Mouse (Mus musculus) liver, adult (tissue): ENCODE data around the gene Dzip1.

Source experiments
- GATA4 ChIP-seq: IDR thresholded peaks from 2 replicates; pipeline ENCODE4 v1.6.1; 2014; ENCODE audit warnings: mild to moderate bottlenecking, low read length; ENCODE audit not compliant: insufficient replicate concordance

Dzip1 gene

DNA sequence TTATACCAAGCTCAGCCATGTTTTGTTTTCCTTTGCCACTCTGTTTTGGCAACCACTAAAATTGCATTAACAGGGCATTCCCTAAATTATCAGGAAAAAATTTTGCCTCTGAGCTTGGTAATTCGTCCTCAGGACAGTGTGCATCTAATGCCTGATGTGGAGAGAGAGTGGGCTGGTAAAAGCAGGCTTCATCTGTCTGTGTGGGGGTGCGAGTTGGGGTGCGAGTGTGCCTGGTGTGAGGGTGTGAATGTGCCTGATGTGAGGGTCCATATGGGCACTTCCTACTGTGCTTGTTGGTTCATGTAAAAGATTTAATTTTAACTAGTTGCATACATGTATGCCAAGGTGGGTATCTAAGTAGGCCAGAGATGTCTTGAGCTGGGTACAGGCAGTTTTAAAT, 21.9 kb downstream of the Dzip1 start:
- TF ChIP-seq GATA4: no peak

DNA sequence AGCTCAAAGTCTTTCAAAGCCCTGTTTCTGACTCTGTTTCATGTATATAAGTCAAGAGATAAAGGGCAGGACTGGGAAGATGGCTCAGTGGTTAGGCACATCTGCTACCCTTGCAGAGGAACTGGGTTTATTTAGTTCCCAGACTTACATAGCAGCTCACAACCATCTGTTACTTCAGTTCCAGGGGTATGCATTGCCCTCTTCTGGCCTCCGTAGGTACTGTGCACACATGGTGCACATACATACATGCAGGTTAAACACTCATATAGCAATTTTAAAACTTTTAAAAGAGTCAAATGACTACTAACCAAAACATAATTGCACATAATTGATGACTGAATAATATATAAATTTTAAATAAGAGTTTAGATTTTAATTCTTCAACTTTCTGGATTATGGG, 24.3 kb downstream of the Dzip1 start:
- TF ChIP-seq GATA4: no peak

DNA sequence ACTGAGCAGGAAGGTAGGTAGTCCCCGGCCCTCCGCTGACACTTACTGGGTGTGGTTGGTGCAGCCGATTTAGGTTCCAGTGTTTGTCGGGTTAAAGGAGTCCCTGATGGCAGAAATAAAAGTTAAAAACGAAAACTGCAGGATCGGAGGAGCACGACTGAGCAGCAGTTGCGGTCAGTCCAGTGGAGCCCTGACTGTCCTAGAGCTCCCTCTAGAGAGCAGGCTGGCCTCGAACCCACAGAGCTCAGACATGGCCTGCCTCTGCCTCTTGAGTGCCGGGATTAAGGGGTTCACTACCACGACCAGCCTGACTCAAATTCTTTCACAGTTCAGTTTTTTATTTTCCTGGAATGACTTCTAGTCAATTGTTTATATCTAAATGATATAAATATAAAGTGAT, 25.3 kb downstream of the Dzip1 start:
- no peak for TF ChIP-seq GATA4

DNA sequence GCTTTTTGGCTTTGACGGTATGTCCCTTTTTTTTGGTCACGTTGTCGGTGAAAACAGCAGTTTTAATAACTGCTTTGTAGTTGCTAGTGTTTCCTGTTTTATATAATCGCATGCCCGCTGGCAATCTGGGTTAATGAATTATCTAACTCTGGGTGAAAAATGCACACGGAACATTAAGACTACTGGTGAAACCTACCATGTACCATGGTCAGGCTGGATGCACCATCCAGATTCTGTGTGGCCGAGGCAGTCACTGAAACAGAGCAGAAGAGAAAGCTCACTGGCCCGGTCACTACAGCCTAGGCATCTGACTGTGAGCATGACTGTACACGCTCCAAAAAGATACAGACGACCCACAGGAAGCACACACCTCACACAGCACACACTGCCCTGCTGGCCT, 29.6 kb downstream of the Dzip1 start:
- TF ChIP-seq GATA4: no peak

DNA sequence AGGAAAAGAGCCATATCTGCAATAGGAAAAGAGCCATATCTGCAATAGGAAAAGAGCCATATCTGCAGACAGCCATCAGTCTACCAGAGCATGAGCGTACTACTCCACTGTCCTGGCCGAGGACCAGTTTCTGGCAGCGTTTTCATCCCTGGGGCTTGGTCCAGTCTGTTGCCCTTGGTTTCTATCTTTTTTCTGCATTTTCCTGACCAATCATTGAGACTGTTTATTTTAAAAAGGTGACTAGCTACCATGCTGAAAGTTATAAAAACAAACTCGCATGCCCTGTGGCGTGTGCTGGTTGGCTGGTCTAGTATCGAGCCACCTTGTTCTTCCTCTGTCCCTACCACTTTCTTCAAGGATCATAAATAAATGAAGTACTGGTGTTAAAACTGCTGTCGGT, 30.0 kb downstream of the Dzip1 start:
- no peak for TF ChIP-seq GATA4

DNA sequence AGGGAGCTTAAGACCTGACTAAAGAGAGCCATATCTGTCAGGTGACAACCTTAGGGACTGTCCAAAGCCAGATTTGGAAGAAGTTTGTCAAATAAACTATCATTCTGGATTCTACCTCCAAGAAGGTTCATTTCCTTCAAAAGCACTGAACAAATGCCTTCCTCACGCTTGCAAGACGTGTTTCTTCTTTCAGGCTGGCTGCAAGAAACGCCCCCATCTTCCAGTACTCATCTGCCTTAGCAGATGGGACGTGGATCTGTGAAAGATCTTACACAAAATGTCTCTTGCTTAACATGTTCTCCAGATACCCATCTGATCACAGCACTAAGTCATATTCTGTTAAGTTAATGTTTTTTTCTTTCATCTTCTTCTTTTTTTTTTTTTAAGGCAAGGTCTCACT, 35.2 kb downstream of the Dzip1 start:
- no peak for TF ChIP-seq GATA4

DNA sequence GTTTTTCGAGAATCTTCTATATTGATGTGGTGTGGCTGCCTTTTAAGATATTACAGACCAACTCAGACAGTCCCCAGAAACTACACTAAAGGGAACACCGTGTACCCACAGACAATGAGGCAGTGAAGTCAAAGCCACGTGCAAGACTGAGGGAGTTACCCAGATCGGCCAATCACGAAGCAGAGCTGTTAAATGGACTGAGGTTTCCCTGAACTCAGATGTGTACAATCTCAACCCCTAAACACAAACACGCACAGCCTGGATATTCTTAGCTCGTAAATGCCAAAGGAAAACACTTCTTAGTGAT, 41.1 kb downstream of the Dzip1 start:
- TF ChIP-seq GATA4: no peak

DNA sequence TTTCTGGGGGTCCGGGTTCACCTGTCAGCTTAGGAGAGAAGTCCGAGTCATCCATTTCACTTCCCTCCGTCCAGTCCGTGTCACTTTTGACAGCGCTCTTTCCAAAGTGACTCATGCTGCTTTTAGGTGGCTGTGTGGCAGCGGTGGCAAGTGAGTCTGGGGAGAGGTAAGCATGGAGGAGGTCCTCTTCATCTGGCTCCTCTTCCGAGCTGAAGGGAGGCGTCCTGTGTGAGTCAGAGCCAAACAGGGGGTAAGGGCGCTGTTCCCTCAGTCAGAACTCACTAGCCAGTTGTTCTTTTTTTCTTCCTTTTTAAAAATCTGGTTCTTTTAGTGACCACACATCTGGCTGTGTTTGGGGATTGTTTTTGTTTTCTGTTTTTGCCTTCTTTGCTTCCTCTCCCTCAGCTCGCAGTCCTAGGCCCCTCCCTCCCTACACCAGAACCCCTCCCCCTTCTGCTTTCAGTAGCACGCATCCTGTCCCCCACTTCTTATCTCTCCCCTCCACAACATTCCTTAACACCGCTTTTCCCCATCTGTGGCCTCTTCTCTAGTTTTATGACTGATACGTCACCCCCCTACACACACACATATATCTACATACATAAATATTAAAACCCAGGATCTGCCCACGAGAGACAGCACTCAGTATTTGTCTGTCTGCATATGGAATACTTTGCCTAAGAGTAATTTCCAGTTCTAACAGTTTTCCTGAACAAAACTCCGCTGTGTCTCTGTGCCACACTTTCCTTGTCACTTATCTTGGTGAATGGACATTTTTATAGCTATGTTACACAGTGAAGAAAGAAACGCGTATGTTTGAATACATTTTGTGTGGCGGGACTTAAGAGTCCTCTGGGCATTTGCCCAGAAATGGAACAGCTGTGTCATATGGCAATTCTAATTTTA, 41.7 kb downstream of the Dzip1 start:
- TF ChIP-seq GATA4: no peak

DNA sequence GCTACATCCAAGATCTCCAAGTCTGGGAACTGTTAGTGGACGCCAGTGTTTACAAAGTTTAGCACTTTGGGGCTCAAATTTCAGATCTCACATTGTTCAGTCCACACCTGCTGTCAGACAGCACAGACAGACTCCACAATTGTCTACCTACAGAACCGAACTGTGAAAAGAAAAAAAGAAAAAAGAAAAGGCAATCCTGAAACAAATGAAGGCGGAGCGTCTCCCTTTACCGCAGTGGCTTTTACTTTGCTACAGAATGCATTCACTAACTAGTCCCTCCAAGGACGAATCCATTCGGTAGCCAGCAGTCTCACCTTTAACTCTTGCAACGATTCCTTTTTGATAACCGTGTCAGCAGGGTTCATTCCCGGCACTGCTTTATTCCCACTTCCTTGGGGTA, 44.6 kb downstream of the Dzip1 start:
- TF ChIP-seq GATA4: no peak

DNA sequence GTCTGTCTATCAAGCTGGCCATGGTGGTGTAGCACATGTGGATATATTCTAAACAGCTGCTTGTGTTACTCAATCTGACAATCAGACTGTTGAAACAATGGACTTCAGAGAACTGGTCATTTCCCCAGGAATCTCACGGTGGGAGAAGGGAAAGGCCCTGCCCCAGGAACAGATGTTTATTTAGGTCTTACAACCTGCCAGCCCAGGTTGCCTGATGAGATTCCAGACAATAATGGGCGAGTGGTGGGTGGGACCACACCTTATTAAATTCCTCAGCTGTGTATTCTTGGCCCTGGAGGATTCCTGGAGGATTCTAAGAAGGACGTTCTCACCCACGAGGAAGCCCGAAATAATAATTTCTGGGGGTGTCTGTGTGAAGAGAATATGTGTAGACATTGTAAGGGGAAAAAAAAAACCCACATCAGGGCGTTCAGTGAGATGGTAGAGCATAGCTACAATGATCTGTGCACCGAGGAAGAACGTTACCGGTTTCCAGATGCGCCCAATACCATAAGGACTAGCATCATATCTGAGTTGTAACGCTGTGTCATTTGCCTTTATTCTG, 46.8 kb downstream of the Dzip1 start:
- no peak for TF ChIP-seq GATA4

DNA sequence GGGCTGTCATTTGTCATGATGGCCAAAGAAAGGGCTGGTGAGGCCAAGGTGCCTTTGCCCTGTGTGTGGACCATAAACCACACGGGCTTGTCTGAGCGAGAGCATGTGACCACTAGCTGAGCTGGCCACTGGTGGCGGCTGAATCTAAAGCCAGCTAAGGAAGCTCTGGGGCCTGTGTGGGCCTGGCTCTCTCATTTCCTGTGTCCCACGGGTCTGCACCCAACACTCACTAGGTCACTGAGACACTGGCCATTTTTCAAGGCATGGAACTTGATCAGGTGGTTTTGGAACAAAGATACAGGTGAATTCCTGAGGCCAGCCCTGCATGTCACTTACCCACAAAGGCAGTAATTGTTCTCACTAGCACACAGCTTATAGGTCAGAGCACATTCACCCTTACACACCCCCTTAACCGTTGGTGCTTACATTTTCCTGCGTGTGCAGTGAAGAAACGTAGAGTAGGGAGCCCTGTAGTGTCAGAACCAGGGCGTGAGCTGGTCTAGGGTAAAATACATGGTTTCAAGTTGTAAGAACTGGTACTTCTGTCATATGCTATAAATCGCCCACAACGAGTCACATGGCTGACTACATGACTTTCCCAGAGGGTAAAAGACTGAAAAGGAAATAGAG, 50.4 kb downstream of the Dzip1 start:
- TF ChIP-seq GATA4: no peak

DNA sequence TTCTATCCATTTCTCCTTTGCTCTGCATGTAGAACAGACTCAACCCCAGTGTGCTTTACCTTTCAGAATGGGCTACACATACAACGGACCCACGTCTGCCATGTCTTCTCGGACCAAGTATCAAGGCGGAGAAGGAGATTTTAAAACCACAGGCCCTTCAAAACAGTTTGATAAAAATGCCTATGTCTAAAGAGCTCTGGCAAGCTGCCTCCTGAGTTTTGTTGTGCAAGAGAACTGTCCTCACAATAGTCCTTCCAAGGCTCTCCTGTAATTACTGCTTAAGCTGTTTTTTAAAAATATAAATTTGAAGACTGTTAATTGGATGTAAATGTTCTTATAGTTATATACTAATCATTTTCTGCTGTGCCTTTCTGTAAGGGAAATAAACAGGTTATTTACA, 51.1 kb downstream of the Dzip1 start:
- TF ChIP-seq GATA4: no peak

DNA sequence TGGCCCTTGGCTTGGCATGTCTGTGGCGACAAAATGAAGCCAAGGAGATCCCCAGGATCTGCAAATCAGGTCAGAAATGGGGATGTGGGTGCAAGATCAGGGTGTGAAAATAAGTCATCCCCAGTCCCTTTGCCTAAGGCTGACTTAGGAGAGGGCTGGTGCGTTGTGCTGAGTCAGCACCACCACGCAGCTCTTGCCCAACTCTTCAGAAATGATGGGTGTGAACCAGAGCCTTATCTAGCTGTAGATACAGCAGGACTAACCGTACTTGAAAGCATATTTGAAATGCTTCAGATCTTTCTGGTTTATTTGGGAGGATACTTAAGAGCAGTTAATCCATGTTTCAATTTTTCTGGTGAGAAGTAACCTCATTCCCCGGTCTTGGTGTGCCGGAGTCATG, 55.5 kb downstream of the Dzip1 start:
- TF ChIP-seq GATA4: no peak

DNA sequence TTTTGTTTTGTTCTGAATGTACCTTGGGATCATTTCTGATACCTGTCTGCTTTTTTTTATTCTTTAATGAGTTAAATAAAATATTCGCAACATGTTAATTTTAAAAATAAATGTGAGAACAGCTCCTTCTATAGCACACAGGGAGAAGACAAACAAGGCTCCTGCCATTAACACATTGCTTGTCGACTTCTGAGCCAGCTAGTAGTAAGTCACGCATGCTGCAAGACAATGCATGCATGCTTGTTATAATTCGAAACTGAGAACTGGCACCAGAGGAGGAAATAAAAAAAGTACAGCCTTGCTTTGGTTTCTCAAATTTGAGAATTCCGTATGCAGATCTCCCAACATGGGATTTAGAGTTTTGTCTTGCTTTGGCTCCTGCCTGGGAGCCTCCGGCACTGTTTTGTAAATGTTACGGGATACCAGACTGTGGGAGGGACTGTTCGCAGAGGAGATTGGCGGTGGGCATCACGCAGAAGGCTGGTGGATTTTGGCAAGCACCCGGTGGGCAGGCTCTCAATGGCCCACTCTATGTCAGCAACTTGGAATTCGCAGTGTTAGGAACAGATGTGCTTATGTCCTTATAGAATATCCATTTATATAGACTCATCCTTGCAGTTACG, 57.0 kb downstream of the Dzip1 start:
- no peak for TF ChIP-seq GATA4

DNA sequence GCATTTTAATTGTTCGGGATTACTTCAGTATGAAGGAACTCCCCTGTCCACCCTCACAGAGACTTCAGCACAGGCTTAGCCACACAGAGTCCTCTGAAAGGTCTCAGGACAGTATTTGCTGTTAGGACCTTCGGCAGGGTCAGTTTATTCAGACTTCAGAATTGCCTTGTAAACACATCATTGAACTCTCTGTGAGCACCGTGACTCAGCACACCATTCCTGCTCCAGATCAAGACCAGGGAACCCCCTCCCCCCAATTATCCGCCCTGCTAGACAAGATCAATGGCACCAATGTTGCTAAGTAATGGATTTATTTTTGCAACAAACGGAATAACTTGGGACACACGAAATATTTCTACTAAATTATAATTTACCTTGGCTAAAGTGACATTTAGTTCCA, 57.9 kb downstream of the Dzip1 start:
- TF ChIP-seq GATA4: no peak
